Mouse (Mus musculus) brain, adult 10 weeks (tissue): Measurements from ENCODE around the gene 2210418O10Rik. TPM values are rescaled to one million over a fixed set of nuclear protein-coding genes. Genes with fewer than 3 reads are reported as not detected.

Experiments
- polyA plus RNA-seq: library from polyadenylated mRNA; stranded (reverse); fragments of 350-450 nt; fragmentation: Illumina TruSeq; extraction: RNeasy Lipid Tissue Mini Kit (QIAGEN cat#74804); gene quantifications from one replicate; pipeline ENCODE4 v1.2.3, GENCODE M21; 2015; ENCODE audit warnings: low read depth, low replicate concordance

2210418O10Rik gene
- polyA plus RNA-seq, result 13.7 TPM

DNA sequence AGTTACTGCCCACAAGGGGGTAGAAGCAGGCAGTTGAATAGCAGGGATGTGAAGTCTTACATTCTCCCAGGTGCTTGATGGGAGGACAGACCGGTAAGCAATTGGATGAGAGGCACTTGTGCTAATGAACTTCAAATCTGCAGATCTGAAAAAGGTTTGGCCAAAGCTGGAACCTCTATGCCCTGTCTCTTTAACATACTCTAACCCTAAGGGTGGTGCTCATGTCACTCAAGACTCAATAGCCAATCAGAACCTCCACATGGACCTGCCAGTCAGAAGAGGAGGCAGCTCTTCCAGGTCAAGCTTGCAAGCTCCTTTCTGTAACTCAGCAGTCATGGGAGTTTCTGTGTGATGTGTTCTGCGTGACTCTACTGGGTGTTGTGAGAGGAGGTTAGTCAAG lies at the start of gene 2210418O10Rik:
TSS of gene 2210418O10Rik (plus strand) at position 301 of the 400 bp plus-strand sequence.

Other genes with a start within 250 kb of the 2210418O10Rik start
- 2.8 TPM for gene Gm2004, start 76.7 kb upstream of the 2210418O10Rik start, polyA plus RNA-seq
- gene Gm11009, start 92.9 kb downstream of the 2210418O10Rik start, polyA plus RNA-seq, result not detected
- gene Gm14435, start 197.0 kb downstream of the 2210418O10Rik start, polyA plus RNA-seq, result 18.0 TPM